Mouse (Mus musculus) cortical plate, adult 2 months (tissue): Measurements from ENCODE around the gene Soat1.

Experiments
- CTCF ChIP-seq: fragments of 200-500 bp; IDR thresholded peaks from 2 replicates; pipeline ENCODE4 v1.5.1; 2011; ENCODE audit warnings: mild to moderate bottlenecking, control low read depth, low read length; ENCODE audit not compliant: insufficient read depth; ENCODE audit errors: extremely low read depth
- POLR2A ChIP-seq: fragments of 200-500 bp; IDR thresholded peaks from 2 replicates; pipeline ENCODE4 v1.6.1; 2011; ENCODE audit warnings: mild to moderate bottlenecking, low read length, control low read depth; ENCODE audit not compliant: insufficient read depth; ENCODE audit errors: extremely low read depth

GRCm38 (mm10) chr1:156468576-156468975 lies 5.6 kb downstream of the Soat1 start:
- no peak for TF ChIP-seq CTCF
- no peak for TF ChIP-seq POLR2A
